Mouse (Mus musculus): ENCODE measurements at regions not wholly inside any gene's neighbourhood (a gene's known extent, or its start where the extent isn't known, plus 50 kb on each side); places are given as distances from the start of the nearest gene placed in this dataset.
"Not testable (repeated sequence)": the region's sequence is repeated elsewhere in the genome, so short reads cannot be mapped to it uniquely, and the experiment has no call there.

GRCm38 (mm10) chr12:77059679-77060059, 97.7 kb upstream of the Max start:
- no peak for DNase-seq (ENCODE audit: extremely low read depth, low read depth)

- no peak for DNase-seq (ENCODE audit: extremely low read depth, low read depth)
Observed at GRCm38 (mm10) chr12:77058596-77059190, 96.7 kb upstream of the Max start.

DNA sequence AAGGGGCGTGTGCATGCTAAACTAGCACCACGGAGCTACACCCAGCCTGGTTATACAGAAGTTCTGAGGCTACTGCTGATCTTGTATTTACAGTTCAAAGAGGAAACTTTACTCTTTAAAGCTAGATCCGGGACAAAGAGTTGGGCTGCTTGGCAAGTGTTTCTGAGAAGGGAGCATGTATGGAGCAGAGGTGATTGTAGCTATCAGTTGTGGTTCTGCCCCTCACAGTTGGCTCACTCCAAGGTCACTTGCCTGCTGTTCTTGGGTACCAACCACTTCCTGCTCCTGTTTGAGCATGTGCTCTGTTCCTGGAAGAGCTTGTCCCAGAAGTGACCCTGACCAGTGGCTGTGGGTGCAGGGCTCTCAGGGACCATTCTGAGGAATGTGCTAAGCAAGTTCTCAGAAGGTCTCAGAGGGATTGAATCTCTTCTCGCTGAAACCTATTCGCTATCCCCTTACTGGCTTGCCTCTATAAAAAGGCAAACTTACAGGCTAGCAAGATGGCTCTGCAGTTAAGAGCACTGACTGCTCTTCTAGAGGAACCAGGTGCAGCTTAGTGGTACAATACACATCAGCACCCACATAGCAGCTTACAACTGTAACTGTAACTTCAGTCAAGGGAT, 94.9 kb upstream of the Max start:
- peak; percentile 96 for DNase-seq (ENCODE audit: extremely low read depth, low read depth)

DNA sequence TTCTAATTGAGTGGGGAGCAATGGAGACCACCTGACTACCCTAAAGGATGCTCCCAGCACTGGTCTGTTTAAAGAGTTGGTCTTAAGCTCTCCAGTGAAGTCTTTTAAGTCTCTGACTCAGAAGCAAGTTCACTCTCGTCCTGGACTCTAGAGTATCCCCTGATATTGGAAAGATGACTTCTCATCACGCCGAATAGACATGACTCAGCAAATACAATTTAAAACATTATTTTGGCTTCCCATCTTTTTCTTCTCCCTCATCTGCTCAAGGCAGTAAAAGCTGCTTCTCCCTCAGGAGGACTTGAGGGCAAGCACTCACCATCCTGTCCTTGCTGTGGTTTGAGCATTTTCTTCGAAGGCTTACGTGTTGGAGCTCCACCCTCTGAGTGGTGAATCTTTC, 92.7 kb upstream of the Max start:
- DNase-seq (ENCODE audit: extremely low read depth, low read depth), result no peak

GRCm38 (mm10) chr12:77054211-77054610, 92.2 kb upstream of the Max start:
- no peak for DNase-seq (ENCODE audit: extremely low read depth, low read depth)

GRCm38 (mm10) chr12:77052853-77053252, 90.9 kb upstream of the Max start:
- DNase-seq (ENCODE audit: extremely low read depth, low read depth), result peak; percentile 90

DNA sequence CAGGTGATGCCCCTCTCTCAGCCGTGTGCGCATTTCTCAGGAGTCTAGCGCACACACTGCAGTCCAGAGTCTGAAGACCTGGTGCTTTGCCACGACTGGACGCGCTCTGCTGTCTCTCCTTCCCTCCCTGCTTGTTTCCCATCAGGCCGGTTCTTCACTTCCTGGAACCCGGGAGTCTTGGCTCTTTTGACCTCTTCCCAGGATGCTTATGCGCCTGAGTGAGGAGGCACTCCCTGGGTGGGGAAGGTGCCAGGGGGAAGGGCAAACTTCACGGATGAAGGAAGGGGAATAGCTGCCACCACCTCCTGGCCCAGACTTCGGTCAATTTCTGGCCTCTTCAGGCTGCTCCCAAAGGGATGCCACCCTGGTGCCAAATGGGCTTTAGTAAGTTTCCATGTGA, 86.4 kb upstream of the Max start:
- no peak for DNase-seq (ENCODE audit: extremely low read depth, low read depth)

DNA sequence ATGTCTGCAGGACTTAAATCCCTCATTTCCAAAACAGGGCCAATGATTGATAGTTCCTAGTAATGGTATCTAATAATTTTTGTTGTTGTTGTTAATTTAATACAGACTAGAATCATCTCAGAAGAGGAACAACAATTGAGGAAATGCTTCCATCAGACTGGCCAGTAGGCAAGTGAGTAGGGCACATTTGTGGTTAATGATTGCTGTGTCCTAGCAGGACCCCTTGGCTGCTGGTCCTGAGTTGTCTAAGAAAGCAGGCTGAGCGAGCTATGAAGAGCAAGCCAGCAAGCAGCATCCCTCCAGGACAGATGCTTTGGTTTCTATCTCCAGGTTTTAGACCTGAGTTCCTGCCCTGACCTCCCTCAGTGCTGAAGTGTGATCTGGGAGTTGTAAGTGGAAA, 85.3 kb upstream of the Max start:
- DNase-seq (ENCODE audit: extremely low read depth, low read depth), result no peak

- DNase-seq (ENCODE audit: extremely low read depth, low read depth), result no peak
Observed at GRCm38 (mm10) chr12:77045956-77046355, 84.0 kb upstream of the Max start.

DNA sequence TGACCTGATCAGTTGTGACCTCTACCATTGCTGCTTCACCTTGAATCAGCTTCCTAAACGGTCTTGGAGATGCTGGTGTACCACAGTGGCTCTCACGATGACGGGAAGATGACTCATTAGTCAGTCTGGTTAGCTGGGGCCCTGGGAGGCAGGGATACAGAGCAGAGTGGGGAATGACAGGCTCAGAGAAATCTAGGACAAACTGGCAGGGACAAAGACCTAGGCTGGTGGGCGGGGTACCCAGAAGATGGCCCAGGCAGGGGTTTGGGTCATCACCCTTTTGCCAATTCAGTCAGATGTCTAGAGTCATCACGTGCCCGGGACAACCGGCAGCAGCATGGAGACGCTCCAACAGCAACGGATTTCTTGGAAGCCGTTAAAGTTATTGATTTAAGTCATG, 83.4 kb upstream of the Max start:
- no peak for DNase-seq (ENCODE audit: extremely low read depth, low read depth)

DNA sequence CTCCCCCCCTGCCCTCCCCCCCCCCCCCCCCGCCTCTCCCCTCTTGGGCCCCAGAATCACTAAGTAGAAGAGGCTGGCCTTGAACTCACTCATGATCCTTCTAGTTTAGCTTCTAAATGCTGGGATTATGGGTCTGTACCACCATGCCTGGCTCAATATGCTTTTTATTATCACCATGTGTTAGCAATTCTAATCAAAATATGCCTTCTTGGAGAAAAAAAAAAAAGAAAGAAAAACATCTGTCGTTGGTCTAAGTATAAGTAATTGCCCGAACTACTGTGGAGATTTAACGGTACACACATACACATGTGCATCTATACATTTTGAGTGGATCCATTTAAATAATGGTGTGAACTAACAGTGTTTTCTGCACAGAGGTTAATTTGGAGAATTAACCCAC, 80.4 kb upstream of the Max start:
- no peak for DNase-seq (ENCODE audit: extremely low read depth, low read depth)

DNA sequence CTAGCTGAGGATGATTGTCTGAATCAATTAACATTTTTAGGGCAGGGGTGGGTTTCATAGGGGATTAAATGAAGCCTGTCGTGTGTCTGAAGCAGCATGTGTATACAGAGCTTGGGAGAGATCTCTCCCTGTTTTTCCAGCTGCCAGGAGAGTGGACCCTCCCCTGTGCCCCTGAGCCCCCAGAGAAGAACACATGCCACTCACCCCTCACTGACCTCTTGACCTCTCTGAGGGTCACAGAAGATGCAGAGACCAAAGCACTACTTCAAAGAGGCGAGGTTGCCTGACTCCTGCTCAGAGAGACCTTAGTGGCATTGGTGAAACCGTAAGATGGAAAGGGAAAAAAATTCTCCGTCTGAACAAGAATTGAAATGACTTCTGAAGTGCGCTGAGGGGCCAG, 79.1 kb upstream of the Max start:
- no peak for DNase-seq (ENCODE audit: extremely low read depth, low read depth)

DNA sequence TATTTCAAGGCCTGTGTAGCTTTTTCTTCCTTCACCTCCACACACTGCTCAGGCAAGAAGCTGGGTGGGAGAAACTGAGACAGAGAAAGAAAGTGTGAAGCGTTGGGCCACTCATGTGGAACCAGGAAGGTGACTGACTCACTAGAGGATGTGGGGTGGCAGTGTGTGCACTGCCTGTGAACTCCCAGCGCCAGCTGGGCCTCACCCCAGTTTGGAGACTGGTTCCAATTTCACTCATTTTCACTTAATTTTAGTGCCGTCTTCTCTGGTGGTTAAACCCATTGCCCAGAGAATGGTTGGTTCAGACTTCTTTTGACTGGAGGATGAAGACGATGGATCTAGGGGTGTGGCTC, 77.9 kb upstream of the Max start:
- DNase-seq (ENCODE audit: extremely low read depth, low read depth), result no peak

GRCm38 (mm10) chr12:77039295-77039952, 77.4 kb upstream of the Max start:
- DNase-seq (ENCODE audit: extremely low read depth, low read depth), result no peak

DNA sequence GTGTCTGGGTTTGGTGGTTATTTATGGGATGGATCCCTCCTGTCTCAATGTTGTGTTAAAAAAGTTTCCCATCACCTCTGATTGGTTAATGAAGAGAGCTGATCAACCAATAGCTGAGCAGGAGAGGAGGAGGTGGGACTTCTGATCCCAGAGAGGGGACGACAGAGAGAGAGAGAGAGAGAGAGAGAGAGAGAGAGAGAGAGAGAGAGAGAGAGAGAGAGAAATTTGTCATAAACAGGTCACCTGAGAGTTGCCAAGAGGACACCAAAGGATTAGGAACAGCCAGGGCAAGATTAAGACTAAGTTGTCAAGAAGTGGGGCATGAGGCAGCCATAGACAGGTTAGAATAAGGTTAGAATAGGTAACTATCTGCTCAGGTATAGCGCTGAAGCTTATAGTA, 73.7 kb upstream of the Max start:
- DNase-seq (ENCODE audit: extremely low read depth, low read depth), result no peak

DNA sequence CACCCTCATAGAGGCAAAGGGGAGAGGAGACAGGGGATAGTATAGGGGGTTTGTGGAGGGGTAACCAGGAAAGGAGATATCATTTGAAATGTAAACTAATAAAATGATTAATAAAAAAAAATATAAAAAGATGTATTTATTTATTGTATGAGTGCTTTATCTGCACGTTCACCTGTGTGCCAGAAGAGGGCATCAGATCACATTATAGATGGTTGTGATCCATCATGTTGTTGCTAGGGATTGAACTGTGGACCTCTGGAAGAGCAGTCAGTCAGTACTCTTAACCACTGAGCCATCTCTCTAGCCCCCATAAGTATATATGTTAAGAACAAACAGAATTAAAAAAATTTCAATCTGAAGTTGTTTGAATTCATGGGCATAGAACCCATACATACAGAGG, 69.4 kb upstream of the Max start:
- no peak for DNase-seq (ENCODE audit: extremely low read depth, low read depth)

GRCm38 (mm10) chr12:77025431-77025879, 63.5 kb upstream of the Max start:
- peak; percentile 99 for DNase-seq (ENCODE audit: extremely low read depth, low read depth)

DNA sequence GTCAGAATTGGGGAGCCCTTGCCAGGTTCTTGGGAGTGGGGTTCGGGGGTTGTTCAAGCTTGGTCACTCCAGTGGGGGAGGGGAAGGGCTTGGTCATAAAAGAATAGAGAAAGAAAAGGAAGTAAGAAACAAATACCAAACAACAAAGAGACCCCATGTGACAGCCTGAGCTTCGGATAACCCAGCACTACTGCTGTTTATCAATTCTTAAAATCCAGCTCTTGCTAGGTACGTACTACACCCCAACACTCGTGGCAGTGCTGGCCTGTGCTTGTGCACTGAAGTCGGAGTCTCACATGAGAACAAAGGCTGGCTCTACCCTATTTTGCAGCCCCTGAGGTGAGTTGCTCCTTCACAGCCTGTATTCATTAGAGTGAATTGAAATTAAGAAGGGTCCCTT, 60.5 kb upstream of the Max start:
- DNase-seq (ENCODE audit: extremely low read depth, low read depth), result no peak

- no peak for DNase-seq (ENCODE audit: extremely low read depth, low read depth)
Observed at GRCm38 (mm10) chr12:77021881-77022280, 59.9 kb upstream of the Max start.

GRCm38 (mm10) chr12:77019708-77020511, 57.9 kb upstream of the Max start:
- DNase-seq (ENCODE audit: extremely low read depth, low read depth), result no peak

DNA sequence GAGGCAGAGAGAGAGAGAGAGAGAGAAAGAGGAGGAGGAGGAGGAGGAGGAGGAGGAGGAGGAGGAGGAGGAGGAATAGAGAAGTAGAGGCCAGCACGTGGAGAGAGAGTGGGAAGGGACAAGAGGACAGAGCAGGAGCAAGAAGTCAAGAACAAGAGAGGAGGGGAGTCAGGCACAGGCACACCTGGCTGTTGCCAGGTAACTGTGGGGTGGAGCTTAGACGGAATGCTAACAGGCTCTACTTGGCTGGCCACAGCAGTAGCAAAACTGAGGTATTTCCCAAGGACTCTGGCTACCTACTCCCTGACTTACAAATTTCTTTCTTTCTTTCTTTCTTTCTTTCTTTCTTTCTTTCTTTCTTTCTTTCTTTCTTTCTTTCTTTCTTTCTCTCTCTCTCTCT, 57.1 kb upstream of the Max start:
- not testable (repeated sequence) for DNase-seq (ENCODE audit: extremely low read depth, low read depth)

- no peak for DNase-seq (ENCODE audit: extremely low read depth, low read depth)
Observed at GRCm38 (mm10) chr12:77018373-77018772, 56.4 kb upstream of the Max start.

Data from MEL-GATA-1-ER (cell line).